Mouse (Mus musculus): Measurements from ENCODE around the gene Rtf1. TPM values are rescaled to one million over a fixed set of nuclear protein-coding genes. Genes with fewer than 3 reads are reported as not detected.
A peak's percentile ranks its signal among the peaks of the same experiment; 100 is the strongest.

Gene Rtf1
- polyA plus RNA-seq, 1 experiment from 2014 or later, result 31.9 TPM

DNA sequence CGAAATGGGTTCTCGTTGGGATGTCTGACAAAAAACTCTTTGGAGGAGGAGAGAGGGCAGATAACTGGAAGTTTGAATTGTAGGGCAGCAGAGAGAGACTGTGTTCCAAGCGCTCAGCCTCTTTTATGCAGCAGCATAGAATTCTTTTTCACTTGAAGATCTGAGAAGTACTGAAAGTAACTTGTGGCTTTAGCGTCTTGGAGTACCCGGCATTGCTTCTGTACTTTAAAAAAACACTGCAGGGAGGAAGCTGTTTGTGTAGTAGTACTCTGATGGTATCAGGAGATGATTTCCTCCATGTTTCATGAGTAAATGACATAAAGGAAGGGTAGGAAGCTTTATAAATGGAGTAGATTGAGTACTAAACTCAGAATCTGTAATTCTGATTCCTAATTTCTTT, 963 bp downstream of the Rtf1 start:
- no peaks in the 10 kb centered on the region for H3K9me3 ChIP-seq (ENCODE audit: control insufficient read depth, low read length)
- no peak for ATAC-seq (ENCODE audit: insufficient read depth, low FRiP score, low TSS enrichment)
- peak overlapping the region; percentile 87 for H3K4me2 ChIP-seq (ENCODE audit: low read depth)
- H3K27ac ChIP-seq (ENCODE audit: low read depth, low read length), result no peak overlapping the region
- peak overlapping the region; percentile 97 for H3K9ac ChIP-seq (ENCODE audit: low read length)
- no peak for DNase-seq (ENCODE audit: low spot score)
- peak overlapping the region; percentile 97 for H3K4me3 ChIP-seq (ENCODE audit: low read depth, low read length)
- no peaks in the 10 kb centered on the region for H3K36me3 ChIP-seq (ENCODE audit: control insufficient read depth, insufficient read depth, low read length)
- WGBS, result 8% methylated on average over 5 of the region's 5 CpGs
- no peaks in the 10 kb centered on the region for H3K27me3 ChIP-seq (ENCODE audit: control insufficient read depth, insufficient read depth, low read length)
- H3K4me1 ChIP-seq (ENCODE audit: control insufficient read depth, insufficient read depth, low read length), result peaks cover 4% of the 10 kb centered on the region; the same call in 1 of the 2 replicates

DNA sequence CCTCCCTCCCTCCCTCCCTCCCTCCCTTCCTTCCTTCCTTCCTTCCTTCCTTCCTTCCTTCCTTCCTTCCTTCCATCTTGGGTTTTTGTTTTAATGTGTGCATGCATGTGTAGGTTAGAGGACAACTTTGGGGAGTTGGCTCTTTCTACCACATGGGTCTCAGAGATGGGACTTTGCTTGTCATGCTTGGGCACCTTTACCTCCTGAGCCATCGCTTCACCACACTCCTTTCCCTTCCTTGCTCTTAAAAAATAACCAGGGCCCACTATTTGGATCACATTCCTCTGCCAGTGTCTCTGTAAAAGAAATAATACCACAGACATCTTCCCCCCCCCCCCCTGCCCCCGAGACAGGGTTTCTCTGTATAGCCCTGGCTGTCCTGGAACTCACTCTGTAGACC, 8.8 kb downstream of the Rtf1 start:
- no peak overlapping the region for H3K9ac ChIP-seq (ENCODE audit: low read length)
- no peak overlapping the region for H3K27ac ChIP-seq (ENCODE audit: low read depth, low read length)
- peaks cover 2% of the 10 kb centered on the region; the same call in 1 of the 2 replicates for H3K36me3 ChIP-seq (ENCODE audit: control insufficient read depth, insufficient read depth, low read length)
- ATAC-seq (ENCODE audit: insufficient read depth, low FRiP score, low TSS enrichment), result no peak
- H3K4me1 ChIP-seq (ENCODE audit: control insufficient read depth, insufficient read depth, low read length), result no peaks in the 10 kb centered on the region
- WGBS, result 83% methylated on average over 2 of the region's 2 CpGs
- H3K4me2 ChIP-seq (ENCODE audit: low read depth), result no peak overlapping the region
- no peak overlapping the region for H3K4me3 ChIP-seq (ENCODE audit: low read depth, low read length)
- H3K9me3 ChIP-seq (ENCODE audit: control insufficient read depth, low read length), result no peaks in the 10 kb centered on the region
- DNase-seq (ENCODE audit: low spot score), result no peak
- no peaks in the 10 kb centered on the region for H3K27me3 ChIP-seq (ENCODE audit: control insufficient read depth, insufficient read depth, low read length)

DNA sequence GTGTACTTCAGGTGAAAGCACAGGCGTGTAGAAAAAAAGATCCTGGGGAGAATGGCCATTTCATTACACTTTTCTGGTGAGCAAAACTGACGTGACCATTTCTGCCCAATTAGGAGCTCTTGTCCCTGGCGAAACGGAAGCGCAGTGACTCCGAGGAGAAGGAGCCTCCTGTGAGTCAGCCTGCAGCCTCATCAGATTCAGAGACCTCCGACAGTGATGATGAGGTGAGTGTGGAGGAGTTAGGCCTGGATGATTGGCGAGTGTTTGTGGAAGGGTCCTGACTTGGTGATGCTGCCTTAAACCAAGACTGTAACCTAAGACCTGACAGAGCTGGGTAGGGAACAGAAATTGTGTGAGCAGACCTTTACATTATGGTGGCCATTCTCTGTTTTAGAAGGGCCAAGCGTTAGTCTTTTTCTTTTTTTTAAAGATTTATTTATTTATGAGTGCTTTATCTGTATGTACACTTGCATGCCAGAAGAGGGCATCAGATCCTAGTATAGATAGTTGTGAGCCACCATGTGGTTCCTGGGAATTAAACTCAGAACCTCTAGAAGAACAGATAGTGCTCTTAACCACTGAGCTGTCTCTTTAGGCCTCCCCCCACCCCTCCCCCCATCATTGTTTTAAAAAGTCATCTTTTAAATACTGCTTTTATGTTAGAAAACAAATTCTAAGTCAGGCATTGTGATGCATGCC, 17.3 kb downstream of the Rtf1 start:
- 77% methylated on average over 9 of the region's 9 CpGs for WGBS
- no peak for ATAC-seq (ENCODE audit: insufficient read depth, low FRiP score, low TSS enrichment)
- no peak overlapping the region for H3K4me2 ChIP-seq (ENCODE audit: low read depth)

DNA sequence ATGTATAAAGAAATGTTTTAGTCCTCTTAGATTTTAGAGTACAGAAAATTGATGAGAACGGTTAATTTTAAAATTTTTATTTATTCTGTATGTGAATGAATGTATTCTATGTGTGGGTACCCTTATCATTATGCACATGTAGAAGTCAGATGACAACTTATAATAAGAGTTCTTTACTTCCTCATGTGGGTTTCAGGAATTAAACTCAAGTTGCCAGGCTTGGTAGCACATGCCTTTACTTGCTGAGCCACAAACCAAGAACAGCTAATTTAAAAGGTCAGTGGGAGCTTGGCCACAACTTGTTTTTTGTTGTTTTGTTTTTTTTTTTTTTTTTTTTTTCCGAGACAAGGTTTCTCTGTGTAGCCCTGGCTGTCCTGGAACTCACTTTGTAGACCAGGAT, 20.0 kb downstream of the Rtf1 start:
- no peak overlapping the region for H3K9ac ChIP-seq (ENCODE audit: low read length)
- H3K9me3 ChIP-seq (ENCODE audit: control insufficient read depth, low read length), result no peaks in the 10 kb centered on the region
- no peak overlapping the region for H3K27ac ChIP-seq (ENCODE audit: low read depth, low read length)
- H3K4me2 ChIP-seq (ENCODE audit: low read depth), result no peak overlapping the region
- H3K27me3 ChIP-seq (ENCODE audit: control insufficient read depth, insufficient read depth, low read length), result no peaks in the 10 kb centered on the region
- ATAC-seq (ENCODE audit: insufficient read depth, low FRiP score, low TSS enrichment) (no peak), DNase-seq (ENCODE audit: low spot score) (no peak)
- no peaks in the 10 kb centered on the region for H3K4me1 ChIP-seq (ENCODE audit: control insufficient read depth, insufficient read depth, low read length)
- no peak overlapping the region for H3K4me3 ChIP-seq (ENCODE audit: low read depth, low read length)
- WGBS, result 87% methylated on average over 2 of the region's 2 CpGs
- H3K36me3 ChIP-seq (ENCODE audit: control insufficient read depth, insufficient read depth, low read length), result no peaks in the 10 kb centered on the region

More for the DNA sequence above, 17.3 kb downstream of the Rtf1 start:
- Histone ChIP-seq H3K4me1 (ENCODE audit: control insufficient read depth, insufficient read depth, low read length) (no peaks in the 10 kb centered on the region), H3K9ac (ENCODE audit: low read length) (no peak overlapping the region), H3K27ac (ENCODE audit: low read depth, low read length) (no peak overlapping the region), H3K4me3 (ENCODE audit: low read depth, low read length) (no peak overlapping the region), H3K36me3 (ENCODE audit: control insufficient read depth, insufficient read depth, low read length) (no peaks in the 10 kb centered on the region), H3K9me3 (ENCODE audit: control insufficient read depth, low read length) (no peaks in the 10 kb centered on the region), H3K27me3 (ENCODE audit: control insufficient read depth, insufficient read depth, low read length) (no peaks in the 10 kb centered on the region)
- DNase-seq (ENCODE audit: low spot score), result no peak

DNA sequence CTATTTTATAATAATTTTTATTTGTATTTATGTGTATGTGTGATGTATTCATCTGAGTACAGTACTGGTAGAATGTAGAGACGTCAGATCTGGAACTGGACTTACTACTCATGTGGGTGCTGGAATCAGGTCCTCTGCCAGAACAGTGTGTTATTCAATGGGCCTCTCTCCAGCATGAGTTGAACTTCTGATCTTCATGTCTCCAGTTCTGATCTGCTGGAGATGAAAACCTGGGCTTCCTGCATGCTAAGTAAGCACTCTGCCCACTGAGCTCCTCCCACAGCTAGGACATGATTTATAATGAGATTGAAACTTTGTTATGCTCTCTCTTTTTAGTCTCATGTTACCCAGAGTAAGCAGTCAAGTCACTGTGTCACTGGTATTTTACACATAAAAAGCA, 21.2 kb downstream of the Rtf1 start:
- ATAC-seq (ENCODE audit: insufficient read depth, low FRiP score, low TSS enrichment) (no peak), DNase-seq (ENCODE audit: low spot score) (no peak)
- no peak overlapping the region for H3K9ac ChIP-seq (ENCODE audit: low read length)
- WGBS, result 84% methylated on average over 1 of the region's 1 CpGs
- no peaks in the 10 kb centered on the region for H3K27me3 ChIP-seq (ENCODE audit: control insufficient read depth, insufficient read depth, low read length)
- no peak overlapping the region for H3K27ac ChIP-seq (ENCODE audit: low read depth, low read length)
- no peaks in the 10 kb centered on the region; the same call in 1 of the 2 replicates for H3K36me3 ChIP-seq (ENCODE audit: control insufficient read depth, insufficient read depth, low read length)
- H3K4me3 ChIP-seq (ENCODE audit: low read depth, low read length), result no peak overlapping the region
- H3K9me3 ChIP-seq (ENCODE audit: control insufficient read depth, low read length), result no peaks in the 10 kb centered on the region
- H3K4me2 ChIP-seq (ENCODE audit: low read depth), result no peak overlapping the region
- no peaks in the 10 kb centered on the region for H3K4me1 ChIP-seq (ENCODE audit: control insufficient read depth, insufficient read depth, low read length)

DNA sequence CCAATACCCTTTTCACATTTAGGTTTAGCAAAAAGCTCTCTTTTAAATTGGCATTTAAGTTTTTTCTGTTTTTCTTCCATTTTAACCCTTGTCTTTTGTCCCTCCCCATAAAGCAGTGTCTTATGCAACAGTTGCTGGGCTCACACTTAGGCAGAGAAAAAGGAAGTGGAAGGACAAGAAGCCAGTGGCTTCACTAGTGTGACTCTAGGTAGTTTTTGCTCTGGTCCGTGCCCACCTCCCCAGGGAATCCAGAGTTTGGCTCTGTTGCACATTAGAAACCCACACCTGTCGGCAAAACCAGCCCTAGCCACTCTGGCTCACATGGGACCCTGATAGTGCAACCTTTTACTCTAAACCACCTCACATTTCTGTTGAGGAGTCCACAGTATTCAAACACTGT, 23.6 kb downstream of the Rtf1 start:
- Histone ChIP-seq H3K36me3 (ENCODE audit: control insufficient read depth, insufficient read depth, low read length) (no peaks in the 10 kb centered on the region; the same call in 1 of the 2 replicates), H3K4me2 (ENCODE audit: low read depth) (no peak overlapping the region), H3K4me1 (ENCODE audit: control insufficient read depth, insufficient read depth, low read length) (no peaks in the 10 kb centered on the region), H3K27ac (ENCODE audit: low read depth, low read length) (no peak overlapping the region), H3K9me3 (ENCODE audit: control insufficient read depth, low read length) (no peaks in the 10 kb centered on the region), H3K27me3 (ENCODE audit: control insufficient read depth, insufficient read depth, low read length) (no peaks in the 10 kb centered on the region), H3K4me3 (ENCODE audit: low read depth, low read length) (no peak overlapping the region), H3K9ac (ENCODE audit: low read length) (no peak overlapping the region)
- DNase-seq (ENCODE audit: low spot score), result no peak
- 96% methylated on average over 2 of the region's 2 CpGs for WGBS
- ATAC-seq (ENCODE audit: insufficient read depth, low FRiP score, low TSS enrichment), result no peak

DNA sequence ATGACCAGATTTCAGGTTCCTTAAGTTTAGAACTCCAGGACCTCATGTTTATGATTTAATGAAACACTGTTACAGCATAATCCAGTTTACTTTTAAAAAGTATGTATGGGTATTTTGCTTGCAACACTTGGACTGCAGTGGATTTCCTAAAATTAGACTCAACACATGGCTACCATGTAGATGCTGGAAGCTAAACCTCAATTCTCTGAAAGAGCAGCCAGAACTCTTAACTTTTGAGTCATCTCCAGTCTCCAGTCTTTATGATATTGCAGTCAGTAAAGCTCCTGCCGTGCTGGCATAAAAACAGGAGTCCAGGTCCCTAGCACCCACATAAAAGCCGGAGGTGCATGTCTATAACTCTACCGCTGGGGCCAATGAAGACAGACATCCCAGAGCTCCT, 25.1 kb downstream of the Rtf1 start:
- 93% methylated on average over 3 of the region's 3 CpGs for WGBS
- ATAC-seq (ENCODE audit: insufficient read depth, low FRiP score, low TSS enrichment), result no peak
- H3K9ac ChIP-seq (ENCODE audit: low read length), result no peak overlapping the region
- no peak overlapping the region for H3K4me3 ChIP-seq (ENCODE audit: low read depth, low read length)
- H3K27me3 ChIP-seq (ENCODE audit: control insufficient read depth, insufficient read depth, low read length), result no peaks in the 10 kb centered on the region
- H3K4me1 ChIP-seq (ENCODE audit: control insufficient read depth, insufficient read depth, low read length), result no peaks in the 10 kb centered on the region
- no peaks in the 10 kb centered on the region; the same call in 1 of the 2 replicates for H3K36me3 ChIP-seq (ENCODE audit: control insufficient read depth, insufficient read depth, low read length)
- H3K27ac ChIP-seq (ENCODE audit: low read depth, low read length), result no peak overlapping the region
- DNase-seq (ENCODE audit: low spot score), result no peak
- H3K9me3 ChIP-seq (ENCODE audit: control insufficient read depth, low read length), result no peaks in the 10 kb centered on the region
- H3K4me2 ChIP-seq (ENCODE audit: low read depth), result no peak overlapping the region

DNA sequence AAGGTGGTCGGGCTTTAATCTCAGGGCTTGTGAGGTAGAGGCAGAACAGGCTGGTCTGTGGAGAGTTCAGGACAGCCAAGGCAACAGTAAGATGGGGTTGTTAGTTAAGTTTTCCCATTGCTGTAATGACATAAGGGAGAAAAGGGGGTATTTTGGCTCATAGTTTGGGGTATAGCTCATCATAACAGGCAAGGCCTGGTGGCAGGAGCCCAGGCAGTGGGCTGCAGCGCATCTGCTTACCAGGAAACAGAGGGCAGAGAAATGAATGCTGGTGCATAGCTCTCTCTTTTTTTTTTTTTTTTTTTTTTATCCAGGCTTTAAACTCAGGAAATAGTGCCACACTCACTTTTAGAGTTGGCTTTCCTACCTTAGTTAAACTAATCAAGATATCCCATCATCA, 28.3 kb downstream of the Rtf1 start:
- 93% methylated on average over 2 of the region's 2 CpGs for WGBS
- Histone ChIP-seq H3K27ac (ENCODE audit: low read depth, low read length) (no peak overlapping the region), H3K27me3 (ENCODE audit: control insufficient read depth, insufficient read depth, low read length) (no peaks in the 10 kb centered on the region), H3K9ac (ENCODE audit: low read length) (no peak overlapping the region), H3K4me1 (ENCODE audit: control insufficient read depth, insufficient read depth, low read length) (no peaks in the 10 kb centered on the region), H3K4me3 (ENCODE audit: low read depth, low read length) (no peak overlapping the region), H3K36me3 (ENCODE audit: control insufficient read depth, insufficient read depth, low read length) (peaks cover 5% of the 10 kb centered on the region), H3K9me3 (ENCODE audit: control insufficient read depth, low read length) (no peaks in the 10 kb centered on the region), H3K4me2 (ENCODE audit: low read depth) (no peak overlapping the region)
- ATAC-seq (ENCODE audit: insufficient read depth, low FRiP score, low TSS enrichment) (no peak), DNase-seq (ENCODE audit: low spot score) (no peak)

DNA sequence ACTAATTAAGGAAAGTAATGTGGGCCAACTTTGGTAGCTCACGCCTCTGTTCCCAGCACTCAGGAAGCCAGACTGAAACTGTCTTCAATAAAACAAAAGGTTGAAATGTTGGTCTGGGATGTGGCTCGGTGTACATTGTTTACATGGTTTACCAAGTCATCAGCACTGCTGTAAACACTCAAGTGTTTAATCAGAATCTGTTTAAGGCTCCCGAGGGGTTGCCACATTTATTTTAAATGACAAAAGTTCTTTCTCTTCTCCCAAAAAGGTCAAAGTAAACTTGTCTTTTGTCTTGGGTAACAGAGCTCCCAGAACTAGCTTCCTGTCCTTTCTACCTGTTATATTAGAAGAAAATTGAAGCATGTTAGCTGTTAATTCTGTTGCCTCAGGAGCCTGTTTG, 32.8 kb downstream of the Rtf1 start:
- Histone ChIP-seq H3K9me3 (ENCODE audit: control insufficient read depth, low read length) (no peaks in the 10 kb centered on the region), H3K4me2 (ENCODE audit: low read depth) (no peak overlapping the region), H3K4me1 (ENCODE audit: control insufficient read depth, insufficient read depth, low read length) (no peaks in the 10 kb centered on the region), H3K36me3 (ENCODE audit: control insufficient read depth, insufficient read depth, low read length) (peaks cover 7% of the 10 kb centered on the region), H3K27ac (ENCODE audit: low read depth, low read length) (no peak overlapping the region), H3K4me3 (ENCODE audit: low read depth, low read length) (no peak overlapping the region), H3K9ac (ENCODE audit: low read length) (no peak overlapping the region), H3K27me3 (ENCODE audit: control insufficient read depth, insufficient read depth, low read length) (no peaks in the 10 kb centered on the region)
- DNase-seq (ENCODE audit: low spot score) (no peak), ATAC-seq (ENCODE audit: insufficient read depth, low FRiP score, low TSS enrichment) (no peak)
- WGBS, result 84% methylated on average over 3 of the region's 3 CpGs

Measured in neural tube, embryonic 11.5 days (tissue).